Mouse (Mus musculus): ENCODE data around the gene Csmd2. TPM values are rescaled to one million over a fixed set of nuclear protein-coding genes. Genes with fewer than 3 reads are reported as not detected.

Gene Csmd2
- polyA plus RNA-seq, 1 experiment from 2014 or later, result 0.07 TPM

DNA sequence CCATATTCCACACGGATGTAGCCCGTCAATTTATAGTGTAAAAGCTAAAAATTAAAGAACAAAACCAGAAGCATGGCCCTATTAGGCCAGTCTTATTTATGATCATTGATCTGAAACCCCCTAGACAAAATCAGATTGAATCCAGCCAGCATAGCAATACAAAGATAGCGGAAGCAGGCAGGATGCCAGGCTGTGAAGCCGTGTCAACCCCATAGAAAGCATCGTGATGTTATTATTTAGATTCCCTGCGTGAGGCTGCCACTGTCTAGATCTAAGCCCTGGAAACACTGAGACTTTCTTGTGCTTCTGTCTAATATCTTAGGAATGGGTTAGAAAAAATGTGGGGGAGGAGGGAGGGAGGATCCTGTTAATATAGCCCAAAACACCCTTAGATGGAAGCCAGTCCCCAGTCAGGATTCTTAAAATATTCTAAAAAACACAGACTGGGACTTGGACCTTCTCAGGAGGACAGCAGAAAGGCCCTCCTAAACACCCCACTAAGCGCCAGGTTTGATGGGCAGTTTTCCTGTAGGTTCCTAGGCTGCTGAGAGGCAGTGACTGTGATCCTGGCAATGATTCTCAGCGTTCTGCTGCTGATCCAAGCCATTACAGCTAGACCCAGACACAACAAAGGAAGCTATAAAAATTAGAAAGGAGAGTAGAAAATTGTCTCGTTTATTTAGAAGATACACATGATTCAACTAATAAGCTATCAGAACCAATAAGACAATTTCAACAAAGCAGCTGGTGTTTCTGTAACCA is 419.6 kb downstream of the Csmd2 start:
- 68% methylated on average over 9 of the region's 9 CpGs for WGBS (ENCODE audit: insufficient replicate concordance)
- ATAC-seq, result no peak
- Histone ChIP-seq H3K9me3 (replicated peaks) (peaks cover 4% of the 10 kb centered on the region; the same call in 1 of the 2 replicates), H3K27ac (no peak overlapping the region), H3K36me3 (no peaks in the 10 kb centered on the region), H3K4me2 (no peak overlapping the region), H3K4me1 (no peaks in the 10 kb centered on the region), H3K4me3 (no peak overlapping the region), H3K27me3 (replicated peaks) (no peaks in the 10 kb centered on the region), H3K9ac (no peak overlapping the region)

DNA sequence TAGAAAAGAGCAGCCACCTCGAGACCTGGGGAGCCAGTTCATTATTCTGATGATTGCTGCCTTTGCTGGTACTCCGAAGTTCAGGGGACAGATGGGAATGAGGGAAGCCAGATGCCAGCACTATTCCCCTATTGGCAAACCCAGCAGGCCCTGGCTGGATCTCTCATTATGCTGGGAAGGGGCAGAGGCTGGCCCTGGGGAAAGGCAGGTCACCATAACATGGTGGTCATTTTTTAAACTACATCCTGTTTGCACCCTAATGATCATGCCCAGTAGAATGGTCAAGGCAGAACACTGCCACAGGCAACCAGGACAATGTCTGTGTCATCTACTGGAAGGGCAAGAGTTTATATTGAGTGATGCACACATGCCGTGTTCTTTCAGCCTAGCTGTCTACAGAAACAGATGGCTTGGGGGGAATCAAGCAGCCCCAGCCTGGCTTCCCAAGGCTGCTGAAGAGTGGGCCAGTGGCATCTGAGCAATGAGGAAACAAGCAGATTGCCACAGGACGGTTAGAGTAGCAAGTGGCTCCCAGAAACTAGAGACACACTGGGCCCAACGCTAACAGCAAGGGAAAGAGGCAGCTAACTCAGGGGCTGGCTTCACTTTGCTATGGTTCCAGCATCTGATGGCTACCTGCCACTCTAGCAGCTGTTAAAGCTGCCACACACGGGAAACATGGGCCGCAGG is 424.4 kb downstream of the Csmd2 start:
- Histone ChIP-seq H3K27me3 (replicated peaks) (no peaks in the 10 kb centered on the region), H3K27ac (no peak overlapping the region), H3K9me3 (replicated peaks) (0 out of 2 replicates have a peak, but pooled peaks cover 4% of the 10 kb centered on the region), H3K4me3 (no peak overlapping the region), H3K36me3 (no peaks in the 10 kb centered on the region), H3K9ac (no peak overlapping the region), H3K4me2 (no peak overlapping the region), H3K4me1 (no peaks in the 10 kb centered on the region)
- WGBS (ENCODE audit: insufficient replicate concordance), result 59% methylated on average over 7 of the region's 7 CpGs
- no peak for ATAC-seq

DNA sequence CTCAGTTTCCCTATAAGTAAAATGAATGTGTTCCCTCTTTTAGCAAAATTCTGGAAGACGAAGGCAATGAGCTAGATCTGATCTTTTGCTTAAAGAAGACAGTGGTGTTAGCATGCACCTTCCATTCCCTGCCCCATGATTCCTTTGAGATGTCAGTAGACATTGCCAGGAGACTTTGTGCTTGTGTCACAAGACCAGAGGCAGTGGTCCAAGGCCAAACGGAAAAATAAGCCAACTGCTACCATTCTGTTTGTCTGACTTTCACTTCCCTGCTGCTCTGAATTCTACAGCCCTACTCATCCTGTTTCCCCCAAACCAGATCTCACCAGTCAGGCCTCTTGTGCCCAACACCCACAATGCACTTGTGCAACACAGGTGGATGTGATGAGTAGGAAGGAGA is 427.1 kb downstream of the Csmd2 start:
- no peak overlapping the region for H3K4me2 ChIP-seq
- H3K27ac ChIP-seq, result no peak overlapping the region
- 58% methylated on average over 2 of the region's 2 CpGs for WGBS (ENCODE audit: insufficient replicate concordance)
- no peaks in the 10 kb centered on the region for H3K36me3 ChIP-seq
- no peak for ATAC-seq
- H3K4me1 ChIP-seq, result no peaks in the 10 kb centered on the region
- no peak overlapping the region for H3K4me3 ChIP-seq
- H3K27me3 ChIP-seq (replicated peaks), result no peaks in the 10 kb centered on the region
- H3K9ac ChIP-seq, result no peak overlapping the region
- H3K9me3 ChIP-seq (replicated peaks), result 0 out of 2 replicates have a peak, but pooled peaks cover 4% of the 10 kb centered on the region

DNA sequence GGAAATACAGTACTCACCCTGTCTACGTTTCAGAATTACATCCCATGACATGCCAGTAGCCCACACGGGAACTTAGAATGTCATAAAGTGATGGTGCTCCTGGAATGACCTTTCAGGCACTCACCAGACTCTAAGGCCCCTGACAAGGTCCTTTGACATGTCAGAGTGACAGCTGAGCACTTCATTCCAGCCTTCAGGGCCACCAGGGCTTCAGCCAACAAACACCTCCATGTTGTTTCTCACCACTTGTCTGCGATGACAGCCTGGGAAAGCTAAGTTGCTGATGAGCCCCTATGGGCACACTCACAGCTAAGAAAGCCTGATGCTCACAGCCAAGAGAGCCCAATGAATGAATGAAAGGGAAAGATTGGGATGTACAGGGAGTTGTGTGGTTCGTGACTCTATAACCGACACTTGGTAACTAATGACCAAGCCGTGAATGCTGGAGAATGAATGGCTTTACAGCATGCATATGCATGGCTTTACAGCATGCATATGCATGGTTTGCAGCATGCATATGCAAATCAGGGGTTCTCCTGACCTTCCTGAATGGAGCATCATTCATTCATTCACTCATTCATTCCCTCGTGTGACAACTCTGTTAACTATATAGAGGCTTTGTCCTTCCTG is 432.4 kb downstream of the Csmd2 start:
- ATAC-seq, result no peak
- Histone ChIP-seq H3K4me3 (no peak overlapping the region), H3K4me1 (no peaks in the 10 kb centered on the region), H3K27ac (no peak overlapping the region), H3K9me3 (replicated peaks) (no peaks in the 10 kb centered on the region), H3K36me3 (no peaks in the 10 kb centered on the region), H3K27me3 (replicated peaks) (no peaks in the 10 kb centered on the region), H3K9ac (no peak overlapping the region), H3K4me2 (no peak overlapping the region)
- 65% methylated on average over 7 of the region's 7 CpGs for WGBS (ENCODE audit: insufficient replicate concordance)

DNA sequence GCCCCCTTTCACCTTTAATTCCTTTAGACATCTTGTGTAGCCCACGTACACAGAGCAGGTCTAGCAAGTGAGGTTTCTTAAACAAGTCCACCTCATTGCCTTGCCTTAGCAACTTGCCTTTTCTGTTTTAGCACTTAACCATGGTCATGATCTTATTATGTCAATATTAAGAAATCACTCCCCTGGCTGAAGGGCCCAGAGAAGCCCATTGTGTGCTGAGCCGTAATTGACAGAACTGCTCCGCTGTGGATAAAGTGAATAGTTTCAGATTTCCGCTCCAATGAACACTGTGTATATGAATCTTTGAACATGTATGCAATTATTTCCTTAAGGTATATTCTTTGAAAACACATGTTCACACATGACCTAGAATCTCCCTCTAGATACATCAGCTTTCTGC is 434.8 kb downstream of the Csmd2 start:
- Histone ChIP-seq H3K4me3 (no peak overlapping the region), H3K4me1 (no peaks in the 10 kb centered on the region), H3K9ac (no peak overlapping the region), H3K27me3 (replicated peaks) (no peaks in the 10 kb centered on the region), H3K36me3 (no peaks in the 10 kb centered on the region), H3K27ac (no peak overlapping the region), H3K4me2 (no peak overlapping the region), H3K9me3 (replicated peaks) (0 out of 2 replicates have a peak, but pooled peaks cover 5% of the 10 kb centered on the region)
- 76% methylated on average over 4 of the region's 4 CpGs for WGBS (ENCODE audit: insufficient replicate concordance)
- no peak for ATAC-seq

DNA sequence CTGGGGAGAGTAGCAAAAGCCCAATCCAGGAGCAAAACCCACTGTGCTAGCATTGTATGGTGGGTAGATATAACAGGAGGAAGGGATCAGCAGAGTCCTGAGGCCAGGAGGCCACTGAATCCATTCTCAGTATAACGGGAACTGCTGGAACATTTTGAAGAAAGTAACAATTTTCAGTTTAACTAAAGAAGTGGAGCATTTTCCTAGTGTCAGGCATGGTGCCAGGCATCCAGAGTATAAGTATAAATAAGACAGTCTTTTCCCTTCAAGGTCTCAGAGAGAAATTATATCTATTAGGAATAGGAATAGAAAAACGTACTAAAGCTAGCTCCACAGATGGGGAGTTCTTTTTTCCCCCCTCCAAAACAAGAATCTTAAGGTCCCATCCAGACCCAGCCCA is 437.7 kb downstream of the Csmd2 start:
- H3K4me2 ChIP-seq, result no peak overlapping the region
- no peaks in the 10 kb centered on the region for H3K36me3 ChIP-seq
- H3K9ac ChIP-seq, result no peak overlapping the region
- no peaks in the 10 kb centered on the region for H3K4me1 ChIP-seq
- H3K4me3 ChIP-seq, result no peak overlapping the region
- 49% methylated on average over 2 of the region's 2 CpGs for WGBS (ENCODE audit: insufficient replicate concordance)
- H3K27ac ChIP-seq, result no peak overlapping the region
- H3K27me3 ChIP-seq (replicated peaks), result no peaks in the 10 kb centered on the region
- no peak for ATAC-seq
- H3K9me3 ChIP-seq (replicated peaks), result 0 out of 2 replicates have a peak, but pooled peaks cover 5% of the 10 kb centered on the region

DNA sequence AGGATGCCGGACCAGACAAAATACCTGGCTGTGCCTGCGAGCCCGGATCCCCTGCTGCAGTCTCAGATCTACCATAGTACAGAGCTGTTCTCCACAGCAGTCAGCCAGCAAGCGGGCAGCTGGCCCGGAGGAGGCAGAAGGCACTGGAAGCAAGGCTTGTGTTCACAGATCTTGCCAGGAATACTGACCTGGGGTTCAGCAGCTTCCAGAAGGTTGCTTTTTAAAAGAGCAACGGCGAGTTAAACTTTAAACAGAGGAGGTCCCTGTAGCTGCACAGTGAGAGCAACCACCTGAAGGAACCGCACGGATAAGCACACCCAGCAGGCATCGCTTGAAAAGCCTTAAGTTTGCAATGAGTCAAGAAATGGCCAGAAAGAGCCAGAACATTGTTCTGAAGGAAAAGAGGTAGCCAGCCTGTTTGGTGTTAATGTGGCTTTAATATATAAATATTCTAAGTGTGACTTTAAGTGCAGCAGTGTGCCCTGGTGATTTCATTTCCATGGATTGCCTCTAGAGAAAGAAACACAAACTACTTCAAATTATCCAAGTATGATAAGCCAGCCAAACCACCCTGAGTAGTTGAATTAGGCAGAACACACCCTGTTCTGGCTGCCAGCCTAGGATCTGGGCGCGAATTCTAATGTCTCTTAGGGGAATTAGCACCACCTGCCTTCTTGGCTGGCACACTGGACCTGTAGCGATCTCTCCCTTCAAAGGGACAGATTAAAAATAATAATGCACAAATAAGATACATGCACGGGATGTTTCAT is 439.8 kb downstream of the Csmd2 start:
- WGBS (ENCODE audit: insufficient replicate concordance), result 72% methylated on average over 14 of the region's 14 CpGs
- Histone ChIP-seq H3K4me3 (no peak overlapping the region), H3K9me3 (replicated peaks) (0 out of 2 replicates have a peak, but pooled peaks cover 5% of the 10 kb centered on the region), H3K36me3 (no peaks in the 10 kb centered on the region), H3K27me3 (replicated peaks) (no peaks in the 10 kb centered on the region), H3K27ac (no peak overlapping the region), H3K9ac (no peak overlapping the region), H3K4me2 (no peak overlapping the region), H3K4me1 (no peaks in the 10 kb centered on the region)
- ATAC-seq, result no peak

DNA sequence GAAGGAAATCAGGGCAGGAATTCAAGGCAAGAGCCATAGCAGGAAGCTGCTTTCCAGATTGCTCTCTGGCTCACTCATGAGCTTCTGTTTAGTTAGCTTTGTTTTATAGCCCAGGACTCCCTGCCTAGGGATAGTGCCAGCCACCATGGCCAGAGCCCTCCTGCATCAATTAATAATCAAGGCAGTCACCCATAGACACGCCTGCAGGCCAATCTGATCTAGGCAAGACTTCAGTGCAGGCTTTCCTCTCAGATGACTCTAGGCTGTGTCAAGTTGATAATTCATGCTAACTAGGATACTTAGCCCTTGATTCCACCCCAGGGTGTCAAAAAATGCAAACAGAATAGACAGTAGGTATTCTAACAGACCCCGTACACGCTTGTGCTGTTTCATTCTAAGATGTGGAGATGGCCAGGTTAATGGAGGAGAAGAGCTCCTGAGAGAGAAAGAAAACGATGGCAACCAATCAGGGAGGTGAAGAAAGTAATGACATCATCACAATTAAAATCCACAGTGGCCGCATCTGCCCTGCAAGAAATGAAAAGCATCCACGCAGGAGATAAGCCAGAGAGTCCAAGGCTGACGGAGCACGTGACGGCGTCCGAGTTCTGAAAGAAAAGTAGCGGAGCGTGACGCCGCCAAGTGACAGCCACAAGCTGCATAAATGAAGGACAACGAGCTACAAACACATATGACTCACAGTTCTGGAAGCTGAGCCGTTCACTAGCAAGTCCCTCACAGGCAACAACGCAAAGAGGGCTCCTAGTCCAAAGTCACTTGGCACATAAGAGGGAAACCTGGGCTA is 440.8 kb downstream of the Csmd2 start:
- H3K4me3 ChIP-seq, result no peak overlapping the region
- 68% methylated on average over 18 of the region's 18 CpGs for WGBS (ENCODE audit: insufficient replicate concordance)

DNA sequence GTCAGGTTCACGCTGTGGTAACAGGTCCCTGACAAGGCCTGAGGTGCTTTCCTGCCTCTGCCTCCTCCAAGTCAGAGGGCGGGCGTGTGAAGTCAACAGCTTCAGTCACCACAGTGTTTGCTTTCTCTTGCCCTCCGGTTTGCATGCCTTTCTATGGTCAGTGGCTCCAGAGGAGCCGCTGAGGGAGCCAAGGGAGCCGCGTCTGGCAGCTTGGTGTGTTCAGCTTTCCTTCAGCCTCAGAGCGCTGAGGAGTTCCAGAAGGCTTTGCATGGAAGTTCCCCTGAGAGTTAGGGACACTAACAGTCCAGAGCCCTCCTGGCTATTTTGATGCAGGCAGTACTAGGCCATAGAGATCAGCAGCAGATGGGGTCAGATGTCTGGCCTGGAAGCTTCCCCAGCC is 441.9 kb downstream of the Csmd2 start:
- no peak for ATAC-seq
- WGBS (ENCODE audit: insufficient replicate concordance), result 75% methylated on average over 8 of the region's 8 CpGs
- H3K27ac ChIP-seq, result no peak overlapping the region

More for the DNA sequence above, 440.8 kb downstream of the Csmd2 start:
- no peak for ATAC-seq
- H3K27me3 ChIP-seq (replicated peaks), result no peaks in the 10 kb centered on the region
- no peaks in the 10 kb centered on the region for H3K4me1 ChIP-seq
- no peak overlapping the region for H3K9ac ChIP-seq
- 0 out of 2 replicates have a peak, but pooled peaks cover 5% of the 10 kb centered on the region for H3K9me3 ChIP-seq (replicated peaks)
- no peak overlapping the region for H3K27ac ChIP-seq
- H3K4me2 ChIP-seq, result no peak overlapping the region
- no peaks in the 10 kb centered on the region for H3K36me3 ChIP-seq

DNA sequence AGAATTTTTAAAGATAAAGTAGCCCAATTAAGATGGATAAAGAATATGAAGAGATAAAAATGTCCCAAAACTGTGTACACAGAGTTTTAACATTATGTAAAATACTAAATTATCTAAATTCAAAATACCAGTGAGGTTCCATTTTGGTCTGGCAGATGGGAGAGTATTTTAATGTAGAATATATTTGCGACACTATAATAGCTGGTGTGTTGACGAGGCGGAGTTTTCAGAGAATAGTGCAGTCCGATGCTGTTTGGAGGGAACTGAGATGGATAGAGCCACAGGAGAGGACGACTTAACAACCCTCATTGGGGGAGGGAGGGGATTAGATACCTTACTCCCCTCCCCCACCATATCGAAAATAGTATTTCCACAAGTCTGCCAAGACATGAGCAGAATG is 452.9 kb downstream of the Csmd2 start:
- Histone ChIP-seq H3K27ac (no peak overlapping the region), H3K9ac (no peak overlapping the region), H3K36me3 (no peaks in the 10 kb centered on the region), H3K27me3 (replicated peaks) (no peaks in the 10 kb centered on the region), H3K4me2 (no peak overlapping the region), H3K9me3 (replicated peaks) (no peaks in the 10 kb centered on the region), H3K4me3 (no peak overlapping the region), H3K4me1 (no peaks in the 10 kb centered on the region)
- WGBS (ENCODE audit: insufficient replicate concordance), result 76% methylated on average over 6 of the region's 6 CpGs
- no peak for ATAC-seq

More for the DNA sequence above, 441.9 kb downstream of the Csmd2 start:
- H3K9ac ChIP-seq, result no peak overlapping the region
- H3K27me3 ChIP-seq (replicated peaks), result no peaks in the 10 kb centered on the region
- H3K4me2 ChIP-seq, result no peak overlapping the region
- H3K36me3 ChIP-seq, result no peaks in the 10 kb centered on the region
- 0 out of 2 replicates have a peak, but pooled peaks cover 5% of the 10 kb centered on the region for H3K9me3 ChIP-seq (replicated peaks)
- no peaks in the 10 kb centered on the region for H3K4me1 ChIP-seq
- H3K4me3 ChIP-seq, result no peak overlapping the region

DNA sequence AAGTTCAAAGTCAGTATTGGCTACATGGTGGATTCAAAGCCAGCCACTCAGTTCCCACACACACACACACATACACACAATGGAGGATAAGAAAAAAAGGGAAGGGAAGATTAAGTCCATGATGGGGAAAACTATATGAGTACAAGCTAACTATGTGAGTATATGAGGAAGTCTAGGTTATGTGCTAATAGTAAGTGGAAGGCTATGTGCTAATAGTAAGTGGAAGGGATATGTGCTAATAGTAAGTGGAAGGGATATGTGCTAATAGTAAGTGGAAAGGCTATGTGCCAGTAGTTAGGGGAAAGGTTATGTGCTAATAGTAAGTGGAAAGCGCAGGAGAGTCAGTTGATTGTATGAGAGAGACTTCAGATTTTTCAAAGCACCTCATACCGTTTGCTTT is 453.6 kb downstream of the Csmd2 start:
- Histone ChIP-seq H3K9ac (no peak overlapping the region), H3K9me3 (replicated peaks) (no peaks in the 10 kb centered on the region), H3K4me1 (no peaks in the 10 kb centered on the region), H3K4me2 (no peak overlapping the region), H3K4me3 (no peak overlapping the region), H3K27ac (no peak overlapping the region), H3K36me3 (no peaks in the 10 kb centered on the region), H3K27me3 (replicated peaks) (no peaks in the 10 kb centered on the region)
- WGBS (ENCODE audit: insufficient replicate concordance), result 67% methylated on average over 2 of the region's 2 CpGs
- no peak for ATAC-seq

All from liver, embryonic 12.5 days (tissue).